Mouse (Mus musculus) myocyte (in vitro differentiated cells): Measurements from ENCODE around the gene Notch2. TPM values are rescaled to one million over a fixed set of nuclear protein-coding genes. Genes with fewer than 3 reads are reported as not detected.

Experiments
- H3K27me3 ChIP-seq: one replicate; pipeline ENCODE4 v1.6.1; 2011; ENCODE audit not compliant: control insufficient read depth, insufficient read depth, insufficient read length
- H3K36me3 ChIP-seq: one replicate; pipeline ENCODE4 v1.6.1; 2011; ENCODE audit not compliant: control insufficient read depth, insufficient read depth
- H3K4me2 ChIP-seq: one replicate; pipeline ENCODE4 v1.6.1; 2011; ENCODE audit warnings: low read depth, control low read depth
- H3K4me3 ChIP-seq: one replicate; pipeline ENCODE4 v1.5.1; 2011; ENCODE audit warnings: mild to moderate bottlenecking, control low read depth, moderate library complexity
- H3K79me2 ChIP-seq: one replicate; pipeline ENCODE4 v1.6.1; 2011; ENCODE audit not compliant: control insufficient read depth, insufficient read depth
- H3ac ChIP-seq: one replicate; pipeline ENCODE4 v1.6.1; 2011; ENCODE audit not compliant: control insufficient read depth, insufficient read length
- CEBPB ChIP-seq: IDR thresholded peaks from 2 replicates; pipeline ENCODE4 v1.6.1; 2011; ENCODE audit warnings: mild to moderate bottlenecking, moderate library complexity; ENCODE audit not compliant: poor library complexity, insufficient read depth, severe bottlenecking
- E2F4 ChIP-seq: IDR thresholded peaks from one replicate; pipeline ENCODE4 v1.6.1; 2011; ENCODE audit warnings: mild to moderate bottlenecking, control low read depth, moderate library complexity; ENCODE audit not compliant: insufficient read depth
- MAX ChIP-seq: IDR thresholded peaks from one replicate; pipeline ENCODE4 v1.6.1; 2011; ENCODE audit warnings: low read depth, mild to moderate bottlenecking, control low read depth
- MYOD1 ChIP-seq, 3 experiments: IDR thresholded peaks; one replicate each; pipeline ENCODE4 v1.6.1; 2011; ENCODE audit warnings: control low read depth in 2 of 3, low read depth in 2 of 3, mild to moderate bottlenecking in 2 of 3, moderate library complexity in 1 of 3; ENCODE audit not compliant: insufficient read length in 2 of 3, control insufficient read depth in 1 of 3
- MYOG ChIP-seq, 3 experiments: IDR thresholded peaks; one replicate each; pipeline ENCODE4 v1.6.1; 2011; ENCODE audit warnings: control low read depth in 2 of 3, low read depth in 2 of 3, mild to moderate bottlenecking in 2 of 3; ENCODE audit not compliant: insufficient read length in 2 of 3, control insufficient read depth in 1 of 3, insufficient read depth in 1 of 3
- POLR2A ChIP-seq: IDR thresholded peaks from one replicate; pipeline ENCODE4 v1.6.1; 2011; ENCODE audit warnings: low read depth, mild to moderate bottlenecking, control low read depth, moderate library complexity; ENCODE audit not compliant: insufficient read length
- POLR2AphosphoS2 ChIP-seq: IDR thresholded peaks from one replicate; pipeline ENCODE4 v1.6.1; 2011; ENCODE audit warnings: low read depth, control low read depth; ENCODE audit not compliant: insufficient read length
- REST ChIP-seq: IDR thresholded peaks from one replicate; pipeline ENCODE4 v1.6.1; 2011; ENCODE audit warnings: mild to moderate bottlenecking, control low read depth, moderate library complexity; ENCODE audit not compliant: insufficient read depth, insufficient read length
- SRF ChIP-seq: IDR thresholded peaks from one replicate; pipeline ENCODE4 v1.6.1; 2011; ENCODE audit warnings: low read depth; ENCODE audit not compliant: control insufficient read depth, insufficient read length
- TCF12 ChIP-seq: IDR thresholded peaks from one replicate; pipeline ENCODE4 v1.6.1; 2011; ENCODE audit warnings: mild to moderate bottlenecking, control low read depth; ENCODE audit not compliant: poor library complexity, insufficient read depth, severe bottlenecking
- TCF3 ChIP-seq: IDR thresholded peaks from one replicate; pipeline ENCODE4 v1.6.1; 2011; ENCODE audit warnings: low read depth, control low read depth; ENCODE audit not compliant: insufficient read length
- USF1 ChIP-seq: IDR thresholded peaks from one replicate; pipeline ENCODE4 v1.6.1; 2011; ENCODE audit warnings: low read depth, mild to moderate bottlenecking, control low read depth, moderate library complexity
- polyA plus RNA-seq: library from polyadenylated mRNA; unstranded; fragments of >200 nt; fragmentation: generic; extraction: Trizol; gene quantifications from one replicate; pipeline ENCODE4 v1.2.1, GENCODE M21; 2012; ENCODE audit warnings: missing spikeins

Gene Notch2
- polyA plus RNA-seq, 1 experiment = 15.1 TPM

DNA sequence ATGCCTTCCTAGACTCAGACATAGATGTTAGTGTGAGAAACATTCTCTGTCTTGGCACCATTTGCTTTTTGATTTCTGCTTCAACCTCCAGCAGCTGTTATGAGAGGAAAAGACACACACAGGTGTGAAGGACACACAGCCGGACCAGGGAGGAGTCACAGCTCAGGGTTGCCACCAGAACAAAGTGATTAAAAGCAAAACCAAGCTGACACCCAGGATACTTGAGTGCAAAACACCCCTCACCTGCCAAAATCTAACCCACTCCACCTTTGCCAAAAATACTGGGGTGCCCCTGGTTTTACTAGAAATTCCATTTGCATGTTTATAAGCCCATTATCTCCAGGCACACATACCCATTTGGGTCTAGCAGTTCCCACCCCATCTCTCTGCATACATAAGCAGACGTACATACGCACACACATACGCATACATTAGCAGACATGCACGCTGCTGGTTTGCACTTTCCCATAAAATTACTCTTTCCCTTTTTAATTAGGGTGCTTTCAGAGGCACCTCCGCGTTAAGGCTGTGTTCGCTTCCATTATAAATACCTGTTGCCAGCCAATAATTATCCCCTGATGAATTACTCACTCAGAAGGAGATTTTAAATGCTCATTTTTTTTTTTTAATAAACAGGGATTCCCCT, 7.2 kb upstream of the Notch2 start:
- Histone ChIP-seq H3K79me2 (no peaks in the 10 kb centered on the region), H3K4me2 (no peak overlapping the region), H3ac (no peak overlapping the region), H3K4me3 (no peak overlapping the region), H3K27me3 (no peaks in the 10 kb centered on the region), H3K36me3 (no peaks in the 10 kb centered on the region)
- TF ChIP-seq TCF12 (no peak), SRF (no peak), E2F4 (no peak), MYOD1 (IDR thresholded peaks at IDR 0.05; ENCODE audit: control insufficient read depth in 1 of 3, insufficient read length in 2 of 3, low read depth in 2 of 3) (peak in 1 of 3 experiments; percentile 24), MAX (no peak)

DNA sequence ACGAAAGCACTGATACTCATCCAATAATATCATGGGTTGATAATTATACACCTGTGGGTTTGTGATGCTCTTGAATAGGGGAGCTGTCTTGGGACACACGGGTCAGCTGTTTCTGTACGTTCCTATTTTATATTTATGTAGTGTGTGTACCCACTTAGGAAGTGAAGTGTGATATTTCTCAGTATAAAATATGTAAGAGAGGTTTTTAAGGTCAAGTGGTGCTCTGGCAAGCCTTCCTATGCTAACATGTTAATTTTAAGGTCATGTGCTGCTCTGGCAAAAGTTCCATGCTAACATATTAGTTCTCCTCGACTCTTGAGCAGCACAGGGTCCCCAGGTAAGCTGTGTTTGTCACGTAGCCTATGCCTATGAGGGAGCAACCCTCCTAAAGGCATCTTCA, 6.4 kb upstream of the Notch2 start:
- H3K36me3 ChIP-seq = no peaks in the 10 kb centered on the region
- no peaks in the 10 kb centered on the region for H3K79me2 ChIP-seq
- no peak overlapping the region for H3K4me2 ChIP-seq
- no peaks in the 10 kb centered on the region for H3K27me3 ChIP-seq
- TF ChIP-seq TCF12 (no peak), REST (no peak), MYOD1 (IDR thresholded peaks at IDR 0.05; ENCODE audit: control insufficient read depth in 1 of 3, insufficient read length in 2 of 3, low read depth in 2 of 3) (no peak), USF1 (no peak), POLR2A (no peak), MYOG (IDR thresholded peaks at IDR 0.05; ENCODE audit: control insufficient read depth in 1 of 3, insufficient read depth in 1 of 3, insufficient read length in 2 of 3, low read depth in 2 of 3) (no peak), TCF3 (no peak), SRF (no peak), CEBPB (no peak), POLR2AphosphoS2 (no peak), E2F4 (no peak), MAX (no peak)
- no peak overlapping the region for H3ac ChIP-seq
- H3K4me3 ChIP-seq = no peak overlapping the region

DNA sequence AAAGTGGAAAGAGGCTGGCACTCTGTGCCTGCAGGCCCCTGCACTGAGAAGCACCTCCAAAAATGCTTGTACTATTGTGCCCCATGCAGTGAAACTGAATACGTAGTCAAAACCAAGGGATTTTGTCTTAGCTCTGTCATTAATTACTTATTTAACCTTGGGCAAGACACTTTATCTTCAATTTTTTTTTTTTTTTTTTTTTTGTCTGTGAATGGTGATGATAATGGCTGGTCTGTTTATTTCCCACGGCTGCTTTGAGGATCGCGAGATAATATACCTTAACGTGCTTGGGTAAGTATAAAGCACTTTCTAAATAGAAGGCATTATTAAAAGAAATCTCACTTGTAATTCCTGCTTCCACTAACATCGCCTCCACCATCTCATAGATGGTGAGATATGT, 5.2 kb upstream of the Notch2 start:
- no peak overlapping the region for H3K4me3 ChIP-seq
- no peak overlapping the region for H3ac ChIP-seq
- no peak overlapping the region for H3K4me2 ChIP-seq
- H3K27me3 ChIP-seq = no peaks in the 10 kb centered on the region
- no peaks in the 10 kb centered on the region for H3K36me3 ChIP-seq
- TF ChIP-seq E2F4 = no peak
- TF ChIP-seq POLR2AphosphoS2 = no peak
- TF ChIP-seq CEBPB = no peak
- TF ChIP-seq TCF3 = no peak
- TF ChIP-seq MYOG (IDR thresholded peaks at IDR 0.05; ENCODE audit: control insufficient read depth in 1 of 3, insufficient read depth in 1 of 3, insufficient read length in 2 of 3, low read depth in 2 of 3) = no peak
- TF ChIP-seq SRF = no peak
- no peak for TF ChIP-seq MAX
- TF ChIP-seq MYOD1 (IDR thresholded peaks at IDR 0.05; ENCODE audit: control insufficient read depth in 1 of 3, insufficient read length in 2 of 3, low read depth in 2 of 3) = no peak
- no peak for TF ChIP-seq REST
- TF ChIP-seq TCF12 = no peak
- no peak for TF ChIP-seq POLR2A
- no peaks in the 10 kb centered on the region for H3K79me2 ChIP-seq

DNA sequence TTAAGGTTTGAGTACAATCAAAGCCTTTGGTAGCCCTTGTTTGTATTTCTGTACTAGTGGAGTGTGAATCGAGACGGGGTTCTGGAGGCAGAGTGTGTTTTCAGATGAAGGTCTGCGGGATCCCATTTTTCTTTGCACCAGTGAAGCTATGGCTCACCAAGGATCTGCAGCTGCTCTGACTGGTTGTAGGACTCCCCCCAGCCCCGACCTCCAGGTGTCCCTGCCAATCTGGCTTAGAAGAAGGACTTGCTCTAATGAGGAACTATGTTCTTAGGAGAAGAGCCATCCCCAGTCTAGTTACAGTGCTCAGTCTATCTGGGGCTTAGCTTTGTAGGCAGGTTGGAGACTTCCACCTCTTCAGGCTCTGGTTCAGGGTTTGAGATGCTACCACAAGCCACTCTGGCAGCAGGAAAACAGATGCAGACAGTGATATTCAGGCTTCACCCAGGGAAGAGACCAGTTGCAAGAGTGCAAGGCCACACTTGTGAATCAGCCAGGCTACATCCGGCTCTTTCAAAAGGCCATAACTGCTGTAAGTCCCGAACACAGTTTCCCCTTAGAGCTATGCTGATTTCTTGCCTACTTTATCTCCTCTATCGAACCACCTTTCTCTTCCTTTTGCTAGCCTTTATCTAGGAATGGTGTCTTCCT, 4.0 kb upstream of the Notch2 start:
- TF ChIP-seq E2F4 = no peak
- TF ChIP-seq MYOG (IDR thresholded peaks at IDR 0.05; ENCODE audit: control insufficient read depth in 1 of 3, insufficient read depth in 1 of 3, insufficient read length in 2 of 3, low read depth in 2 of 3) = peak in 1 of 3 experiments; percentile 25
- TF ChIP-seq MYOD1 (IDR thresholded peaks at IDR 0.05; ENCODE audit: control insufficient read depth in 1 of 3, insufficient read length in 2 of 3, low read depth in 2 of 3) = peak in 2 of 3 experiments; percentile 63 to 88
- Histone ChIP-seq H3K79me2 (peaks cover 6% of the 10 kb centered on the region), H3K4me2 (no peak overlapping the region), H3K4me3 (no peak overlapping the region), H3K27me3 (no peaks in the 10 kb centered on the region), H3ac (no peak overlapping the region), H3K36me3 (no peaks in the 10 kb centered on the region)

DNA sequence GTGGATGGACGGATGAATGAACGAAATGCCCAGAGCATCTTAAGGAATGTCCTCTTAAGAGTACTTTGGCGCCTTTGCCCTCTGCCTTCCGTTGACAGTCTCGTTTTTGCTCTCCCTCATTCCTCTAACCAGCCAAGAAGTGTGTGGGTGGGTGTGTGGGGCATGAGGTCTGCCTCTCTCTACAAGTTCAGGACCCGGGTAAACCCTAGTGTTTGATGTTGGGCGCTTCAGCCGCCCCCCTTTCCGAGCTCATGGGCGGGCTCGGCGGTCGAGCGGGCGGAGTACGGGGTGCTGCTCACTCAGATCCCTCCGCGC, 284 bp upstream of the Notch2 start:
- H3K79me2 ChIP-seq = peaks cover 44% of the 10 kb centered on the region
- H3K4me2 ChIP-seq = peak overlapping the region; percentile 85
- no peaks in the 10 kb centered on the region for H3K36me3 ChIP-seq
- peak overlapping the region; percentile 73 for H3K4me3 ChIP-seq
- H3ac ChIP-seq = peak overlapping the region; percentile 86
- H3K27me3 ChIP-seq = no peaks in the 10 kb centered on the region
- no peak for TF ChIP-seq E2F4
- no peak for TF ChIP-seq REST
- no peak for TF ChIP-seq POLR2A
- TF ChIP-seq CEBPB = no peak
- no peak for TF ChIP-seq POLR2AphosphoS2
- no peak for TF ChIP-seq MYOD1 (IDR thresholded peaks at IDR 0.05; ENCODE audit: control insufficient read depth in 1 of 3, insufficient read length in 2 of 3, low read depth in 2 of 3)
- no peak for TF ChIP-seq SRF
- no peak for TF ChIP-seq MYOG (IDR thresholded peaks at IDR 0.05; ENCODE audit: control insufficient read depth in 1 of 3, insufficient read depth in 1 of 3, insufficient read length in 2 of 3, low read depth in 2 of 3)
